ENCODE assay signal across 20 mouse cellular contexts in the genomic region with DNA sequence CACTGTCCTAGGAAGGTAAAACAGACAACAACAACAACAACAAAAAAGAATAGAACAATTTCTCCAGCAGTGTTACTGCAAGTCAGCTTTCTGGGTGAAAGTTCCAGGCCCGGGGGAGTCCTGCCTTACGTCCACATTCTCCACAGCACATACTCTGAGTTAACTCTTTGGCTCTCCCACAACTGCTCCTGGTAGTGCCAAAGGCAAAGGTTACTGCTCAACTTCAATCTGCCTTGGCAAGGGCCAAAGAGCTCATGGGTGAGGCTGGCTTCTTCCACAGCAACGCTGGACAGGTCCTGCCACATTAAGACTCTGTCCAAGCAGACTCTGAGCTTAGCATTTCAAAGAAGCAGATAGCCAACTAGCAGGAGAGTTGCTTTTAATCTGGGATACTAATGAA. TPM values are rescaled to one million over a fixed set of nuclear protein-coding genes. Genes with fewer than 3 reads are reported as not detected.
A peak's percentile ranks its signal among the peaks of the same experiment; 100 is the strongest.
DNase-seq lines count a peak whose midpoint lies in the region; ATAC-seq and TF ChIP-seq lines count a peak whose summit lies in the region.
"Had no signal": no experiment of that assay in that cellular context is flagged by ENCODE, and none has a peak within 500 bp of the region (broad histone marks: within the 10 kb centered on the region; RNA-seq: fewer than 3 reads in every experiment).

No protein-coding gene starts in this region.

- 56% methylated on average over 3 of the region's 3 CpGs for WGBS in kidney, adult 2 months
- 70% methylated on average over 3 of the region's 3 CpGs for WGBS in kidney, embryonic 15.5 days
- WGBS in midbrain, embryonic 11.5 days = 89% methylated on average over 3 of the region's 3 CpGs
- WGBS in hindbrain, embryonic 16.5 days = 88% methylated on average over 3 of the region's 3 CpGs

- peak overlapping the region; percentile 51; the same call in 1 of the 2 replicates for H3K27ac ChIP-seq in kidney, adult 2 months (ENCODE audit: insufficient read depth, low read depth, low read length)
- H3K27ac ChIP-seq in kidney, embryonic 15.5 days = no peak overlapping the region
- no peak overlapping the region for H3K27ac ChIP-seq in midbrain, embryonic 11.5 days (ENCODE audit: low read depth, low read length)
- no peak overlapping the region for H3K27ac ChIP-seq in hindbrain, embryonic 16.5 days (ENCODE audit: low read depth, low read length)
- H3K27ac ChIP-seq: forebrain, embryonic 15.5 days; heart, embryonic 13.5 days; macrophage; midbrain, embryonic 12.5 days; neural tube, embryonic 13.5 days had no signal

- H3K27me3 ChIP-seq in kidney, adult 2 months (replicated peaks; ENCODE audit: control insufficient read depth, insufficient read depth, low read length) = no peaks in the 10 kb centered on the region
- H3K27me3 ChIP-seq in kidney, embryonic 15.5 days = no peaks in the 10 kb centered on the region
- no peaks in the 10 kb centered on the region for H3K27me3 ChIP-seq in midbrain, embryonic 11.5 days (ENCODE audit: control insufficient read depth, insufficient read depth, low read length)
- no peaks in the 10 kb centered on the region for H3K27me3 ChIP-seq in hindbrain, embryonic 16.5 days (replicated peaks; ENCODE audit: control insufficient read depth, insufficient read depth, low read length)
- H3K27me3 ChIP-seq: CH12.LX; forebrain, embryonic 15.5 days; midbrain, embryonic 12.5 days; neural tube, embryonic 13.5 days had no signal

- no peak for ATAC-seq in kidney, embryonic 15.5 days (replicated peaks; ENCODE audit: low FRiP score)
- no peak for ATAC-seq in midbrain, embryonic 11.5 days (ENCODE audit: low FRiP score)
- no peak for ATAC-seq in hindbrain, embryonic 16.5 days
- ATAC-seq: forebrain, embryonic 15.5 days had no signal

- no peak for TF ChIP-seq CTCF in kidney, adult 2 months (conservative IDR thresholded peaks at IDR 0.05; ENCODE audit: insufficient read depth, insufficient read length, low read depth, low read length)

- no peaks in the 10 kb centered on the region for H3K36me3 ChIP-seq in kidney, adult 2 months (ENCODE audit: control insufficient read depth, insufficient read depth, low read length)
- no peaks in the 10 kb centered on the region for H3K36me3 ChIP-seq in kidney, embryonic 15.5 days
- no peaks in the 10 kb centered on the region for H3K36me3 ChIP-seq in midbrain, embryonic 11.5 days (ENCODE audit: control insufficient read depth, insufficient read depth, low read length)
- H3K36me3 ChIP-seq in hindbrain, embryonic 16.5 days (ENCODE audit: control insufficient read depth, insufficient read depth, low read length) = no peaks in the 10 kb centered on the region
- H3K36me3 ChIP-seq: forebrain, embryonic 15.5 days; heart, embryonic 13.5 days; midbrain, embryonic 12.5 days; neural tube, embryonic 13.5 days had no signal

- H3K4me2 ChIP-seq in kidney, embryonic 15.5 days = no peak overlapping the region
- H3K4me2 ChIP-seq in midbrain, embryonic 11.5 days = no peak overlapping the region
- no peak overlapping the region for H3K4me2 ChIP-seq in hindbrain, embryonic 16.5 days (ENCODE audit: low read length)
- H3K4me2 ChIP-seq: forebrain, embryonic 15.5 days; midbrain, embryonic 12.5 days had no signal

- no peak for TF ChIP-seq POLR2A in kidney, adult 2 months (IDR thresholded peaks at IDR 0.05; ENCODE audit: low read depth, low read length)

- no peak overlapping the region for H3K9ac ChIP-seq in kidney, embryonic 15.5 days
- no peak overlapping the region for H3K9ac ChIP-seq in midbrain, embryonic 11.5 days (ENCODE audit: low read length)
- no peak overlapping the region for H3K9ac ChIP-seq in hindbrain, embryonic 16.5 days (ENCODE audit: low read depth, low read length)
- H3K9ac ChIP-seq: forebrain, embryonic 15.5 days; heart, embryonic 13.5 days; midbrain, embryonic 12.5 days; neural tube, embryonic 13.5 days had no signal

- no peak overlapping the region for H3K4me3 ChIP-seq in kidney, adult 2 months (ENCODE audit: insufficient read depth, low read depth, low read length)
- no peak overlapping the region for H3K4me3 ChIP-seq in kidney, embryonic 15.5 days (replicated peaks)
- no peak overlapping the region for H3K4me3 ChIP-seq in midbrain, embryonic 11.5 days (ENCODE audit: low read depth, low read length)
- no peak overlapping the region for H3K4me3 ChIP-seq in hindbrain, embryonic 16.5 days (ENCODE audit: low read length)
- H3K4me3 ChIP-seq: forebrain, embryonic 15.5 days; heart, embryonic 13.5 days; midbrain, embryonic 12.5 days; neural tube, embryonic 13.5 days had no signal

- peak; percentile 25 for DNase-seq in adrenal gland, adult 8-10 months
- DNase-seq in adrenal gland, postnatal 25 days = no peak
- DNase-seq in kidney, adult 2 months = peak; percentile 93
- DNase-seq in kidney, postnatal 25 days = peak; percentile 61 to 88
- peak; percentile 16 for DNase-seq in skeletal muscle tissue, adult 2 months (ENCODE audit: low read depth, low spot score)
- no peak for DNase-seq in midbrain, embryonic 11.5 days (ENCODE audit: low spot score, missing footprints)
- DNase-seq: cerebellum, postnatal 25 days; left cerebral cortex, postnatal 4 days; lung, adult 18-20 months; right cerebral cortex, postnatal 14 days had no signal

- peaks cover 25% of the 10 kb centered on the region for H3K4me1 ChIP-seq in kidney, adult 2 months (ENCODE audit: control insufficient read depth, insufficient read depth, low read length)
- H3K4me1 ChIP-seq in kidney, embryonic 15.5 days = peaks cover 38% of the 10 kb centered on the region
- peaks cover 2% of the 10 kb centered on the region; the same call in 1 of the 2 replicates for H3K4me1 ChIP-seq in midbrain, embryonic 11.5 days (ENCODE audit: control insufficient read depth, insufficient read depth, low read length)
- H3K4me1 ChIP-seq in hindbrain, embryonic 16.5 days (ENCODE audit: control insufficient read depth, insufficient read depth, low read depth, low read length) = peaks cover 15% of the 10 kb centered on the region

- H3K9me3 ChIP-seq in kidney, embryonic 15.5 days (replicated peaks) = no peaks in the 10 kb centered on the region
- no peaks in the 10 kb centered on the region for H3K9me3 ChIP-seq in midbrain, embryonic 11.5 days (ENCODE audit: control insufficient read depth, low read length)
- no peaks in the 10 kb centered on the region for H3K9me3 ChIP-seq in hindbrain, embryonic 16.5 days (ENCODE audit: control insufficient read depth, low read length)
- H3K9me3 ChIP-seq: forebrain, embryonic 15.5 days; heart, embryonic 13.5 days; midbrain, embryonic 12.5 days; neural tube, embryonic 13.5 days had no signal

RNA-seq across cellular contexts. Expression of a gene that starts 1.7 kb away (rescaled TPM):
- total RNA-seq in adrenal gland, adult 8-10 months (2022) = 10 to 100 TPM; 39.2 to 77.5 (median 71.6) TPM
- 58.3 and 81.5 TPM in 2 replicates for total RNA-seq in adrenal gland, postnatal 25 days (2021)
- 68.2 and 80.8 TPM in 2 replicates for polyA plus RNA-seq in kidney, adult 2 months (2012; rRNA removed)
- 96.8 and 103 TPM in 2 replicates for polyA plus RNA-seq in kidney, embryonic 15.5 days (2015; fragmentation: Nextera tagmentation; extraction: Ambion mirVana)
- 44.7 and 50.4 TPM in 2 replicates for polyA plus RNA-seq in midbrain, embryonic 11.5 days (2014; fragmentation: Nextera tagmentation; extraction: Ambion mirVana)
- polyA plus RNA-seq in hindbrain, embryonic 16.5 days (2015; fragmentation: Nextera tagmentation; extraction: Ambion mirVana) = 110 and 123 TPM in 2 replicates

RNA-seq across cellular contexts. Expression of a gene that starts 45.3 kb away (rescaled TPM):
- total RNA-seq in adrenal gland, adult 8-10 months (2022) = 10 to 100 TPM; 31.2 to 34.6 (median 33.0) TPM
- total RNA-seq in adrenal gland, postnatal 25 days (2021) = 24.7 and 31.1 TPM in 2 replicates
- polyA plus RNA-seq in kidney, adult 2 months (2012; rRNA removed) = 119 and 121 TPM in 2 replicates
- 109 and 112 TPM in 2 replicates for polyA plus RNA-seq in kidney, embryonic 15.5 days (2015; fragmentation: Nextera tagmentation; extraction: Ambion mirVana)
- 99.5 and 101 TPM in 2 replicates for polyA plus RNA-seq in midbrain, embryonic 11.5 days (2014; fragmentation: Nextera tagmentation; extraction: Ambion mirVana)
- polyA plus RNA-seq in hindbrain, embryonic 16.5 days (2015; fragmentation: Nextera tagmentation; extraction: Ambion mirVana) = 52.5 and 60.6 TPM in 2 replicates

RNA-seq across cellular contexts. Expression of a gene that starts 57.1 kb away (rescaled TPM):
- total RNA-seq in adrenal gland, adult 8-10 months (2022) = 1 to 10 TPM in 3 of 4 experiments, under 1 TPM in 1; 0.93 to 2.4 (median 1.6) TPM
- 0.94 TPM in 1 of 2 replicates, not detected in the other for total RNA-seq in adrenal gland, postnatal 25 days (2021)
- not detected in 2 replicates for polyA plus RNA-seq in kidney, adult 2 months (2012; rRNA removed)
- not detected in 2 replicates for polyA plus RNA-seq in kidney, embryonic 15.5 days (2015; fragmentation: Nextera tagmentation; extraction: Ambion mirVana)
- polyA plus RNA-seq in midbrain, embryonic 11.5 days (2014; fragmentation: Nextera tagmentation; extraction: Ambion mirVana) = not detected in 2 replicates
- 1.4 and 1.5 TPM in 2 replicates for polyA plus RNA-seq in hindbrain, embryonic 16.5 days (2015; fragmentation: Nextera tagmentation; extraction: Ambion mirVana)
- total RNA-seq: CH12.LX; gastrocnemius, postnatal 4 days; hematopoietic stem cell, adult 5-6 weeks had no signal
- polyA plus RNA-seq: macrophage; neural tube, embryonic 13.5 days had no signal

Comparison
In these comparisons a context has a peak if more than half of its experiments do, and no peak if none do; other contexts are left out.
1. DNase-seq: peak in adrenal gland, adult 8-10 months (single experiment), kidney, adult 2 months (single experiment), kidney, postnatal 25 days (2 of 2) and skeletal muscle tissue, adult 2 months (single experiment); none in adrenal gland, postnatal 25 days (single experiment) and midbrain, embryonic 11.5 days (single experiment).